Mouse (Mus musculus): Measurements from ENCODE around the gene Cacna1h.
A peak's percentile ranks its signal among the peaks of the same experiment; 100 is the strongest.

Gene Cacna1h

GRCm38 (mm10) chr17:25445841-25446240, 12.3 kb upstream of the Cacna1h start:
- DNase-seq (ENCODE audit: low spot score), result no peak

GRCm38 (mm10) chr17:25445074-25445473, 11.5 kb upstream of the Cacna1h start:
- no peak for DNase-seq (ENCODE audit: low spot score)

GRCm38 (mm10) chr17:25442889-25443288, 9.3 kb upstream of the Cacna1h start:
- no peak for DNase-seq (ENCODE audit: low spot score)

- DNase-seq (ENCODE audit: low spot score), result no peak
Observed at GRCm38 (mm10) chr17:25441417-25441816, 7.8 kb upstream of the Cacna1h start.

GRCm38 (mm10) chr17:25433223-25433616, 363 bp downstream of the Cacna1h start:
- peak; percentile 64 for DNase-seq (ENCODE audit: low spot score)

GRCm38 (mm10) chr17:25432433-25433181, 976 bp downstream of the Cacna1h start:
- DNase-seq (ENCODE audit: low spot score), result peak; percentile 66

GRCm38 (mm10) chr17:25430534-25430933, 3.0 kb downstream of the Cacna1h start:
- no peak for DNase-seq (ENCODE audit: low spot score)

GRCm38 (mm10) chr17:25429886-25430285, 3.7 kb downstream of the Cacna1h start:
- no peak for DNase-seq (ENCODE audit: low spot score)

- no peak for DNase-seq (ENCODE audit: low spot score)
Observed at GRCm38 (mm10) chr17:25429240-25429639, 4.3 kb downstream of the Cacna1h start.

GRCm38 (mm10) chr17:25427441-25427840, 6.1 kb downstream of the Cacna1h start:
- peak; percentile 88 for DNase-seq (ENCODE audit: low spot score)

- no peak for DNase-seq (ENCODE audit: low spot score)
Observed at GRCm38 (mm10) chr17:25425996-25426395, 7.6 kb downstream of the Cacna1h start.

GRCm38 (mm10) chr17:25424526-25425080, 9.0 kb downstream of the Cacna1h start:
- no peak for DNase-seq (ENCODE audit: low spot score)

GRCm38 (mm10) chr17:25420998-25421397, 12.6 kb downstream of the Cacna1h start:
- no peak for DNase-seq (ENCODE audit: low spot score)

GRCm38 (mm10) chr17:25418926-25419325, 14.7 kb downstream of the Cacna1h start:
- DNase-seq (ENCODE audit: low spot score), result no peak

GRCm38 (mm10) chr17:25417990-25418389, 15.6 kb downstream of the Cacna1h start:
- no peak for DNase-seq (ENCODE audit: low spot score)

- no peak for DNase-seq (ENCODE audit: low spot score)
Observed at GRCm38 (mm10) chr17:25416219-25416618, 17.4 kb downstream of the Cacna1h start.

- no peak for DNase-seq (ENCODE audit: low spot score)
Observed at GRCm38 (mm10) chr17:25415421-25415913, 18.1 kb downstream of the Cacna1h start.

GRCm38 (mm10) chr17:25414917-25415316, 18.7 kb downstream of the Cacna1h start:
- DNase-seq (ENCODE audit: low spot score), result no peak

- no peak for DNase-seq (ENCODE audit: low spot score)
Observed at GRCm38 (mm10) chr17:25414209-25414608, 19.4 kb downstream of the Cacna1h start.

GRCm38 (mm10) chr17:25411251-25411650, 22.3 kb downstream of the Cacna1h start:
- no peak for DNase-seq (ENCODE audit: low spot score)

- DNase-seq (ENCODE audit: low spot score), result no peak
Observed at GRCm38 (mm10) chr17:25410786-25411185, 22.8 kb downstream of the Cacna1h start.

GRCm38 (mm10) chr17:25410180-25410579, 23.4 kb downstream of the Cacna1h start:
- DNase-seq (ENCODE audit: low spot score), result no peak

GRCm38 (mm10) chr17:25409621-25410020, 24.0 kb downstream of the Cacna1h start:
- no peak for DNase-seq (ENCODE audit: low spot score)
